Mouse (Mus musculus) cerebellum, postnatal 4 days (tissue): ENCODE measurements around the gene Itpr2.
"Not testable (repeated sequence)": the region's sequence is repeated elsewhere in the genome, so short reads cannot be mapped to it uniquely, and the experiment has no call there.

Source experiments
- DNase-seq, 2 experiments: peaks; one replicate each; pipeline ENCODE4 v3.0.0; 2022; ENCODE audit warnings: low spot score in 2 of 2, mixed read lengths in 1 of 2

The Itpr2 gene

GRCm38 (mm10) chr6:146470378-146470777 lies 31.6 kb downstream of the Itpr2 start:
- no peak for DNase-seq

- DNase-seq: no peak
Measured at GRCm38 (mm10) chr6:146469936-146470335, 32.1 kb downstream of the Itpr2 start.

- DNase-seq: no peak
Measured at GRCm38 (mm10) chr6:146468361-146468760, 33.7 kb downstream of the Itpr2 start.

- DNase-seq: not testable (repeated sequence)
Measured at GRCm38 (mm10) chr6:146464645-146465042, 37.4 kb downstream of the Itpr2 start.

GRCm38 (mm10) chr6:146464014-146464644 lies 37.9 kb downstream of the Itpr2 start:
- no peak for DNase-seq

GRCm38 (mm10) chr6:146460936-146461335 lies 41.1 kb downstream of the Itpr2 start:
- DNase-seq: no peak

GRCm38 (mm10) chr6:146458436-146458835 lies 43.6 kb downstream of the Itpr2 start:
- DNase-seq: no peak

GRCm38 (mm10) chr6:146456741-146457140 lies 45.3 kb downstream of the Itpr2 start:
- no peak for DNase-seq

GRCm38 (mm10) chr6:146454520-146455511 lies 47.2 kb downstream of the Itpr2 start:
- DNase-seq: no peak

- DNase-seq: no peak
Measured at GRCm38 (mm10) chr6:146452474-146452873, 49.5 kb downstream of the Itpr2 start.

- DNase-seq: peak in 1 of 2 experiments; percentile 8
Measured at GRCm38 (mm10) chr6:146446032-146446704, 55.9 kb downstream of the Itpr2 start.

- DNase-seq: no peak
Measured at GRCm38 (mm10) chr6:146439826-146440225, 62.2 kb downstream of the Itpr2 start.

- no peak for DNase-seq
Measured at GRCm38 (mm10) chr6:146439071-146439818, 62.8 kb downstream of the Itpr2 start.

- no peak for DNase-seq
Measured at GRCm38 (mm10) chr6:146438057-146438456, 64.0 kb downstream of the Itpr2 start.

GRCm38 (mm10) chr6:146436916-146437496 lies 65.0 kb downstream of the Itpr2 start:
- no peak for DNase-seq

GRCm38 (mm10) chr6:146434217-146434616 lies 67.8 kb downstream of the Itpr2 start:
- no peak for DNase-seq

GRCm38 (mm10) chr6:146432218-146432865 lies 69.7 kb downstream of the Itpr2 start:
- no peak for DNase-seq

- no peak for DNase-seq
Measured at GRCm38 (mm10) chr6:146431777-146432176, 70.2 kb downstream of the Itpr2 start.

- DNase-seq: peak in 1 of 2 experiments; percentile 18
Measured at GRCm38 (mm10) chr6:146429694-146430380, 72.2 kb downstream of the Itpr2 start.

GRCm38 (mm10) chr6:146424778-146425177 lies 77.2 kb downstream of the Itpr2 start:
- DNase-seq: no peak
